Mouse (Mus musculus): ENCODE data around the gene Cir1.

DNA sequence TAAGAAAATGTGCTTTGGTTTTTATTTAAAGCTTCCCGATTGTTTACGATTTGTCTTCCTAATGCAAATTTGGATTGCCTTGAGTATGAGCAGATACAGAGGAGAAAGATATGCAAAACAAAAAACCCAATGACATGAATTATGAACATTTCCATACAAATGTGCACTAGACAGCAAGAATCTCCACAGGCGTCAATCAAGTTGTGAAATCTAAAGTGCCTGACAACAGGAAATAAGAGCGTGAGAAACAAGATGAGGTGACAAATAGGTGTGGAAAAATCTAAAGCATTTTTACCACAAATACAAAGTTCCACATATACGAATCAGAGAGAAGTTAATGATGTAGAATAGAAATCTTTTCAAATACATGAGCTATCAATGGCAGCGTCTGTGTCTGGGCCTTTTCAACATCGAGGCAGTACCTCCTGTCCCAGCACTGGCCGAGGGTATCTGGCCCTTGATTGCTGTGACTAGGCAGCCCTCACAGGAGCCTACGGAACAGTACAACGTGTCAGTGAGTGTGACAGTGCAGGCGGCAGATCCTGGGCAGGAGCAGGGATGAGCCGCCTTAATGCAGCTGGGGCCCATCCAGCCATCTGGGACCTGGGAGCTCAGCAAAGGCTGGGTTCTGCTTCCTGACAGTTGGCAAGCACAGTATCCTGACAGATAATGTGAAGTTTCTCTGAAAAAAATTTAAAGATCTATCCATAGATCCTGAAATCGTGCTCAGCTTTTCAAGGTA is 34.0 kb upstream of the Cir1 start:
- TF ChIP-seq POLR2A (IDR thresholded peaks at IDR 0.05; ENCODE audit: insufficient read length, low read depth), result no peak
- no peak for TF ChIP-seq MAX (IDR thresholded peaks at IDR 0.05; ENCODE audit: low read depth)
